Mouse (Mus musculus) forebrain, embryonic 11.5 days (tissue): ENCODE measurements around the gene Prrt3. TPM values are rescaled to one million over a fixed set of nuclear protein-coding genes. Genes with fewer than 3 reads are reported as not detected.

Experiments
- ATAC-seq: fragments of 200-750 bp; cut with Nextera tagmentation; replicated peaks from 2 replicates; pipeline ENCODE4 v1.8.0; 2017; ENCODE audit warnings: moderate TSS enrichment; ENCODE audit not compliant: low FRiP score
- DNase-seq: peaks from one replicate; pipeline ENCODE4 v3.0.0-alpha.2; 2017; ENCODE audit warnings: low spot score
- H3K27ac ChIP-seq: fragments of 300-500 bp; sonication (generic); 2 replicates; pipeline ENCODE4 v1.5.1; 2014; ENCODE audit warnings: low read depth, low read length
- H3K27me3 ChIP-seq: fragments of 300-500 bp; sonication (generic); 2 replicates; pipeline ENCODE4 v1.6.1; 2014; ENCODE audit warnings: mild to moderate bottlenecking, low read length, mixed read lengths; ENCODE audit not compliant: control insufficient read depth, insufficient read depth
- H3K36me3 ChIP-seq: fragments of 300-500 bp; sonication (generic); 2 replicates; pipeline ENCODE4 v1.6.1; 2014; ENCODE audit warnings: mild to moderate bottlenecking, low read length, moderate library complexity, mixed read lengths; ENCODE audit not compliant: control insufficient read depth, insufficient read depth
- H3K4me1 ChIP-seq: fragments of 300-500 bp; sonication (generic); replicated peaks from 2 replicates; pipeline ENCODE4 v1.6.1; 2014; ENCODE audit warnings: low read length, mixed read lengths; ENCODE audit not compliant: control insufficient read depth, insufficient read depth
- H3K4me2 ChIP-seq: fragments of 300-500 bp; sonication (generic); 2 replicates; pipeline ENCODE4 v1.6.1; 2014; ENCODE audit warnings: low read depth, mild to moderate bottlenecking, low read length, moderate library complexity, mixed read lengths; ENCODE audit not compliant: severe bottlenecking
- H3K4me3 ChIP-seq: fragments of 300-500 bp; sonication (generic); 2 replicates; pipeline ENCODE4 v1.5.1; 2014; ENCODE audit warnings: low read depth, low read length
- H3K9ac ChIP-seq: fragments of 300-500 bp; sonication (generic); 2 replicates; pipeline ENCODE4 v1.6.1; 2014; ENCODE audit warnings: low read length
- H3K9me3 ChIP-seq: fragments of 300-500 bp; sonication (generic); 2 replicates; pipeline ENCODE4 v1.6.1; 2016; ENCODE audit warnings: low read length, mixed read lengths; ENCODE audit not compliant: control insufficient read depth
- WGBS: fragments of 180-500 bp; shearing (Covaris S2); extraction: QIAGEN DNeasy Blood & Tissue Kit; methylation state at CpG from one replicate; pipeline ENCODE4 v1.1.7; 2014; 5-methylcytosine and 5-hydroxymethylcytosine counted together
- polyA plus RNA-seq: library from polyadenylated mRNA; unstranded; fragments of >200 nt; fragmentation: Nextera tagmentation; extraction: Ambion mirVana; gene quantifications from 2 replicates; pipeline ENCODE4 v1.2.1, GENCODE M21; 2014

Prrt3 gene
- 1.4 and 2.1 TPM in 2 replicates for polyA plus RNA-seq

GRCm38 (mm10) chr6:113501388-113502084, at the start of gene Prrt3:
Gene Prrt3 (minus strand): TSS chr6:113501931.
- Histone ChIP-seq H3K4me2 (peak within 1 kb of the TSS; percentile 65), H3K4me1 (no peaks in the 10 kb centered on the region; the same call in 1 of the 2 replicates), H3K27ac (no peak within 1 kb of the TSS), H3K9me3 (no peaks in the 10 kb centered on the region), H3K36me3 (no peaks in the 10 kb centered on the region), H3K4me3 (peak within 1 kb of the TSS; percentile 49), H3K9ac (peak within 1 kb of the TSS; percentile 69), H3K27me3 (peaks cover 3% of the 10 kb centered on the region; the same call in 1 of the 2 replicates)
- ATAC-seq: peak; percentile 71
- peak; percentile 79 for DNase-seq
- WGBS: 2% methylated on average over 32 of the region's 32 CpGs

- H3K36me3 ChIP-seq: no peaks in the 10 kb centered on the region; the same call in 1 of the 2 replicates
- WGBS: 91% methylated on average over 8 of the region's 12 CpGs
Observed at GRCm38 (mm10) chr6:113543906-113544481, 42.3 kb upstream of the Prrt3 start.

GRCm38 (mm10) chr6:113541610-113542009, 39.9 kb upstream of the Prrt3 start:
- H3K36me3 ChIP-seq: no peaks in the 10 kb centered on the region; the same call in 1 of the 2 replicates

More at GRCm38 (mm10) chr6:113543906-113544481, 42.3 kb upstream of the Prrt3 start:
- DNase-seq: no peak
- Histone ChIP-seq H3K27ac (no peak overlapping the region), H3K27me3 (no peaks in the 10 kb centered on the region), H3K4me2 (no peak overlapping the region), H3K9me3 (no peaks in the 10 kb centered on the region), H3K4me1 (no peaks in the 10 kb centered on the region), H3K9ac (no peak overlapping the region), H3K4me3 (no peak overlapping the region)
- ATAC-seq: no peak

GRCm38 (mm10) chr6:113534886-113535285, 33.2 kb upstream of the Prrt3 start:
- DNase-seq (no peak), ATAC-seq (no peak)
- no peak overlapping the region for H3K4me3 ChIP-seq
- no peaks in the 10 kb centered on the region; the same call in 1 of the 2 replicates for H3K4me1 ChIP-seq
- H3K4me2 ChIP-seq: no peak overlapping the region
- H3K9me3 ChIP-seq: no peaks in the 10 kb centered on the region
- no peaks in the 10 kb centered on the region for H3K27me3 ChIP-seq
- H3K27ac ChIP-seq: no peak overlapping the region
- 89% methylated on average over 7 of the region's 7 CpGs for WGBS
- no peaks in the 10 kb centered on the region for H3K36me3 ChIP-seq
- H3K9ac ChIP-seq: no peak overlapping the region

More at GRCm38 (mm10) chr6:113541610-113542009, 39.9 kb upstream of the Prrt3 start:
- Histone ChIP-seq H3K4me3 (no peak overlapping the region), H3K9ac (no peak overlapping the region), H3K27ac (no peak overlapping the region), H3K27me3 (no peaks in the 10 kb centered on the region), H3K4me1 (no peaks in the 10 kb centered on the region), H3K9me3 (no peaks in the 10 kb centered on the region), H3K4me2 (no peak overlapping the region)
- WGBS: 94% methylated on average over 6 of the region's 6 CpGs
- DNase-seq: no peak
- ATAC-seq: no peak

GRCm38 (mm10) chr6:113531840-113532404, 30.2 kb upstream of the Prrt3 start:
- H3K4me1 ChIP-seq: no peaks in the 10 kb centered on the region; the same call in 1 of the 2 replicates
- no peaks in the 10 kb centered on the region for H3K27me3 ChIP-seq
- 8% methylated on average over 7 of the region's 7 CpGs for WGBS
- ATAC-seq (no peak), DNase-seq (no peak)
- no peaks in the 10 kb centered on the region for H3K36me3 ChIP-seq
- peak overlapping the region; percentile 73 for H3K4me2 ChIP-seq
- H3K4me3 ChIP-seq: peak overlapping the region; percentile 89
- H3K9me3 ChIP-seq: no peaks in the 10 kb centered on the region
- no peak overlapping the region for H3K27ac ChIP-seq
- peak overlapping the region; percentile 84 for H3K9ac ChIP-seq

- no peaks in the 10 kb centered on the region for H3K36me3 ChIP-seq
- no peaks in the 10 kb centered on the region for H3K9me3 ChIP-seq
- H3K9ac ChIP-seq: peak within 1 kb of the TSS; percentile 84
- DNase-seq (peak; percentile 95), ATAC-seq (peak; percentile 91)
- H3K4me1 ChIP-seq: no peaks in the 10 kb centered on the region; the same call in 1 of the 2 replicates
- no peaks in the 10 kb centered on the region for H3K27me3 ChIP-seq
- H3K27ac ChIP-seq: peak within 1 kb of the TSS; percentile 25; the same call in 1 of the 2 replicates
- WGBS: 2% methylated on average over 46 of the region's 47 CpGs
- peak within 1 kb of the TSS; percentile 89 for H3K4me3 ChIP-seq
- H3K4me2 ChIP-seq: peak within 1 kb of the TSS; percentile 73
Observed at GRCm38 (mm10) chr6:113530932-113531839, 29.5 kb upstream of the Prrt3 start, which contains the start of the genes Emc3 and Fancd2. Gene Emc3 (minus strand): TSS chr6:113531652. Gene Fancd2 (plus strand): TSS chr6:113531682.

GRCm38 (mm10) chr6:113523420-113523819, 21.7 kb upstream of the Prrt3 start:
- no peaks in the 10 kb centered on the region for H3K9me3 ChIP-seq
- no peak overlapping the region for H3K27ac ChIP-seq
- no peaks in the 10 kb centered on the region for H3K4me1 ChIP-seq
- DNase-seq (no peak), ATAC-seq (no peak)
- H3K4me2 ChIP-seq: no peak overlapping the region
- WGBS: 93% methylated on average over 8 of the region's 8 CpGs
- H3K27me3 ChIP-seq: no peaks in the 10 kb centered on the region
- peaks cover 9% of the 10 kb centered on the region; the same call in 1 of the 2 replicates for H3K36me3 ChIP-seq
- no peak overlapping the region for H3K9ac ChIP-seq
- no peak overlapping the region for H3K4me3 ChIP-seq

GRCm38 (mm10) chr6:113522310-113522709, 20.6 kb upstream of the Prrt3 start:
- peaks cover 12% of the 10 kb centered on the region; the same call in 1 of the 2 replicates for H3K36me3 ChIP-seq
- 97% methylated on average over 1 of the region's 1 CpGs for WGBS
- no peak overlapping the region for H3K4me3 ChIP-seq
- H3K4me2 ChIP-seq: no peak overlapping the region
- no peak for DNase-seq
- no peaks in the 10 kb centered on the region for H3K4me1 ChIP-seq
- no peaks in the 10 kb centered on the region for H3K27me3 ChIP-seq
- H3K9me3 ChIP-seq: no peaks in the 10 kb centered on the region
- H3K27ac ChIP-seq: no peak overlapping the region
- H3K9ac ChIP-seq: no peak overlapping the region
- no peak for ATAC-seq
